Mouse (Mus musculus) forebrain, postnatal 0 days (tissue): ENCODE data around the gene Adgrv1. TPM values are rescaled to one million over a fixed set of nuclear protein-coding genes. Genes with fewer than 3 reads are reported as not detected.
"Not testable (repeated sequence)": the region's sequence is repeated elsewhere in the genome, so short reads cannot be mapped to it uniquely, and the experiment has no call there.

ENCODE experiments used
- ATAC-seq: fragments of 200-750 bp; cut with Nextera tagmentation; 2 replicates; pipeline ENCODE4 v1.8.0; 2017; ENCODE audit warnings: mild to moderate bottlenecking, moderate library complexity
- DNase-seq: peaks from one replicate; pipeline ENCODE4 v3.0.0-alpha.2; 2015
- H3K27ac ChIP-seq: fragments of 300-500 bp; sonication (generic); 2 replicates; pipeline ENCODE4 v1.5.1; 2014; ENCODE audit warnings: low read depth, mild to moderate bottlenecking, antibody characterized with exemption, low read length, moderate library complexity, mixed read lengths
- H3K27me3 ChIP-seq: fragments of 300-500 bp; sonication (generic); 2 replicates; pipeline ENCODE4 v1.6.1; 2014; ENCODE audit warnings: mild to moderate bottlenecking, low read length, mixed read lengths; ENCODE audit not compliant: insufficient read depth
- H3K36me3 ChIP-seq: fragments of 300-500 bp; sonication (generic); 2 replicates; pipeline ENCODE4 v1.6.1; 2014; ENCODE audit warnings: mild to moderate bottlenecking, moderate library complexity; ENCODE audit not compliant: insufficient read depth
- H3K4me1 ChIP-seq: fragments of 300-500 bp; sonication (generic); 2 replicates; pipeline ENCODE4 v1.6.1; 2014; ENCODE audit warnings: antibody characterized with exemption; ENCODE audit not compliant: insufficient read depth
- H3K4me2 ChIP-seq: fragments of 300-500 bp; sonication (generic); 2 replicates; pipeline ENCODE4 v1.6.1; 2014; ENCODE audit warnings: low read depth, mild to moderate bottlenecking, moderate library complexity
- H3K4me3 ChIP-seq: fragments of 300-500 bp; sonication (generic); 2 replicates; pipeline ENCODE4 v1.5.1; 2014; ENCODE audit warnings: low read depth, low read length, mixed read lengths
- H3K9ac ChIP-seq: fragments of 300-500 bp; sonication (generic); 2 replicates; pipeline ENCODE4 v1.6.1; 2014; ENCODE audit warnings: mild to moderate bottlenecking
- H3K9me3 ChIP-seq: fragments of 300-500 bp; sonication (generic); 2 replicates; pipeline ENCODE4 v1.6.1; 2016; ENCODE audit warnings: low read length
- CTCF ChIP-seq: sonication (generic); IDR thresholded peaks from 2 replicates; pipeline ENCODE4 v1.5.1; 2016; ENCODE audit warnings: antibody characterized with exemption, control low read depth, low read depth
- WGBS: fragments of 180-500 bp; shearing (Covaris S2); extraction: QIAGEN DNeasy Blood & Tissue Kit; methylation state at CpG from one replicate; pipeline ENCODE4 v1.1.7; 2014; 5-methylcytosine and 5-hydroxymethylcytosine counted together
- polyA plus RNA-seq: library from polyadenylated mRNA; unstranded; fragments of >200 nt; fragmentation: Nextera tagmentation; extraction: Ambion mirVana; gene quantifications from 2 replicates; pipeline ENCODE4 v1.2.1, GENCODE M21; 2015
- total RNA-seq: library from RNA; depleted of rRNA; stranded (reverse); fragments of >200 nt; gene quantifications from 2 replicates; pipeline ENCODE4 v1.2.3, GENCODE M21; 2014

Adgrv1 gene
- total and polyA plus RNA-seq, 2 experiments from 2014 or later = 6.1 to 13.5 TPM

DNA sequence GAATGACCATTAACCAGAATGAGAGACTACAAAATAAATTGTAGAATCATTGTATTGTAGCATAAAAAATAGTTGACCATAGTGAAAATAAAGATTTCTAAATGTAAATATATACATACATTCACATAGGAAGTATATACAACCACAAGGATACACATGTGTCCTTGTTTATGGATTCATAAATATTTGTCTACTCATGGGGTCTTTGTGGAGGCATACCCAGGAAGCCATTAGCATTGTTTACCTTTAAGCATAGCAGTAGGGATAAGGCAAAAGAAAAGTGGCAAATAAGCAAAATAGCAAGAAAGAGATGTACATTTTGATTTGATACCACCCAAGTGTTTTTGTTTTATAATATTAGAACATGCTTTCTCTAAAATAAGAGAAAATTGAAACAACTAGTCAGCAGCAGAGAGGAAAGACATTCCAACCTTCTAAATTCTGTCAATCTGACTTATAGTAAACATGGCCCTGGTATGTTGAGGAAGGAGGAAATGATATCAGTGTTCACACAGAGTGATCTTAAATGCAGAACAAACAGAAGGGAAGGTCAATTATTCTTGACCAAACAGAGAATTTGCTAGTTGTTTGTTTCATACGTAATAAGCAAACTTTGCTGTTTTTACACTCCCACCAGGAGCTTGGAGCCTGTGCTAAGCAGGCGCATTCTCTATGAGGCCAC lies 354.1 kb downstream of the Adgrv1 start:
- DNase-seq = no peak
- WGBS = 80% methylated on average over 2 of the region's 2 CpGs
- H3K27me3 ChIP-seq = no peaks in the 10 kb centered on the region
- no peak for TF ChIP-seq CTCF
- H3K4me1 ChIP-seq = no peaks in the 10 kb centered on the region
- H3K9ac ChIP-seq = no peak overlapping the region
- H3K4me2 ChIP-seq = no peak overlapping the region
- ATAC-seq = no peak
- H3K4me3 ChIP-seq = no peak overlapping the region
- H3K36me3 ChIP-seq = no peaks in the 10 kb centered on the region
- no peaks in the 10 kb centered on the region for H3K9me3 ChIP-seq
- H3K27ac ChIP-seq = no peak overlapping the region

DNA sequence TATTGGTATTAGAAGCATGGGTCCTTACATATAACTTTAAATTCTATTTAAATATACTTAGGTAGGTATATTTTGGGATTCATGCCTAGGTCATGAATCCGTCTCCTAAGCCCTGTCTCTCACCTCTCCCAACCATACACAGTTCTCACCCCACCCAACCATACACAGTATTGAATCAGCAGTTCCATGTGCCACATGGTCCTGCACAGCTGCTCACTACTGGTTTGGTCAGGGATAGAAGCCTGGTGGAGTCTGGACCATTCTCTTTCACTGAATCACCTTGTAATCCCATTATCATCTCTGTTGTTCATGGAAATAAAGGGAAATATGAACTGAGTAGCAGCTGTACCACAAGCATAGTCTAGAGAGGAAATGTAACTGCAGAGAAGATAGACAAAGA lies 359.1 kb downstream of the Adgrv1 start:
- no peak for TF ChIP-seq CTCF
- no peaks in the 10 kb centered on the region for H3K27me3 ChIP-seq
- no peak overlapping the region for H3K27ac ChIP-seq
- no peaks in the 10 kb centered on the region for H3K36me3 ChIP-seq
- ATAC-seq (no peak), DNase-seq (no peak)
- no peak overlapping the region for H3K4me2 ChIP-seq
- no peak overlapping the region for H3K9ac ChIP-seq
- no peaks in the 10 kb centered on the region for H3K4me1 ChIP-seq
- H3K9me3 ChIP-seq = no peaks in the 10 kb centered on the region
- H3K4me3 ChIP-seq = no peak overlapping the region
- WGBS = 88% methylated on average over 1 of the region's 1 CpGs

DNA sequence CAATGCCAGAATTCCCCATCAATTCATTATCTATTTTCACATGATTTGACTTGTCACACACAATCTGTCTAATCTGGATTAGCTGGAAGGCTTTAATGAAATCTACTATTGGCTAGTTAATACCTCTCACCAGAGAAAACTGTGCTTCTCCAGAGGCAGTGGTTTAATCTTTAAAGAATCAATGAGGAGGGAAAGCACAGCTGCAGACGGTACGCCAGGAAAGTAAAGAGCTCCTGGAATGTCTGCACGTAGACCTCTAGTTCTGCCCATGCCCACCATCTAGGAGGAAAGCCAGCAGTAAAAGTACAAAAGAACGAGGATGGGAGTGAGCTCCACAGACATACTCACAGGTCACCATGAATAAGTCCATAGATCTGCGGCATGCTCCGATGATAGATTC lies 362.6 kb downstream of the Adgrv1 start:
- no peak for TF ChIP-seq CTCF

DNA sequence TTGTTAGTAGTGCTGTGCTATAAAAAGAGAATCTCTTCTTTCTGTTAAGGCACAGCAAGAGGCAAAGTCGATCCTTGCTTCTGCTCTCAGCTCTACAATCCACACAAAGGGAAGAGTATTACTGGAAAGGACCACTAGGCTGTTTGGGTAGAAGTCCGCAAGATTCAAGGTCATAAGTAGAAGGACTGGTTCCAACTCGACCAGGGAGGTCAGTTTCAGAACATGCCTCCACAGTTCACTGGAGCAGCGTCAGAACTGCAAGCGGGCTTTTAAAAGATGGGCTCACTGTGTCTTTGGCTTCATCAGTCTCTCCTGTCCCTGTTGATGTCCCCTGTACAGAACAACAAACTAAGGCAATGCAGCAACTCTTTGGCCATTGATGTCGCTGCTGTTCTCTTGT lies 363.9 kb downstream of the Adgrv1 start:
- Histone ChIP-seq H3K36me3 (no peaks in the 10 kb centered on the region), H3K27me3 (no peaks in the 10 kb centered on the region), H3K9me3 (no peaks in the 10 kb centered on the region), H3K4me2 (no peak overlapping the region), H3K4me3 (no peak overlapping the region), H3K27ac (no peak overlapping the region), H3K4me1 (no peaks in the 10 kb centered on the region), H3K9ac (no peak overlapping the region)
- DNase-seq = no peak
- 84% methylated on average over 6 of the region's 6 CpGs for WGBS
- TF ChIP-seq CTCF = no peak
- ATAC-seq = no peak

More for the DNA sequence above, 362.6 kb downstream of the Adgrv1 start:
- 64% methylated on average over 6 of the region's 6 CpGs for WGBS
- no peaks in the 10 kb centered on the region for H3K9me3 ChIP-seq
- ATAC-seq = no peak
- no peak overlapping the region for H3K27ac ChIP-seq
- no peak overlapping the region for H3K9ac ChIP-seq
- H3K4me3 ChIP-seq = no peak overlapping the region
- H3K4me1 ChIP-seq = no peaks in the 10 kb centered on the region
- H3K4me2 ChIP-seq = no peak overlapping the region
- H3K36me3 ChIP-seq = no peaks in the 10 kb centered on the region
- H3K27me3 ChIP-seq = no peaks in the 10 kb centered on the region
- no peak for DNase-seq

DNA sequence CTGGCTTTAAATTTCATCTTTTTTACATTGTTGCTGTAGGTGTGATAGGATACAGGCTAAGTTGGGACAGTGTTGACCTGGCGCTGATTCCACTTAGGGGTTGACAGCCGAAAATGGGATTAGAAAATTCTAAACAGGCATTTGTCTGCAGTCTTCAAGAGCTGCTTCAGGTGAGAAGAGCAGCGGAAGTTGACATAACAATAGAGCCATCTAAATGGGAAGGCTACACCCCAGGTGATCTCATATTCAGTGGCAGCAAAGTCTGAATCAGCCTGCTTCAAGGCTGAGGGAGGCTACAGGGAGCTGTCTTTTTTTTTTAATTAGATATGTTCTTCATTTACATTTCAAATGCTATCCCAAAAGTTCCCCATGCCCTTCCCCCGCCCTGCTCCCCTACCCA lies 365.5 kb downstream of the Adgrv1 start:
- H3K4me2 ChIP-seq, H3K27me3 ChIP-seq, H3K9ac ChIP-seq, DNase-seq, H3K36me3 ChIP-seq, ATAC-seq, H3K9me3 ChIP-seq, H3K27ac ChIP-seq, H3K4me3 ChIP-seq, H3K4me1 ChIP-seq: not testable (repeated sequence)
- WGBS = 68% methylated on average over 4 of the region's 4 CpGs

DNA sequence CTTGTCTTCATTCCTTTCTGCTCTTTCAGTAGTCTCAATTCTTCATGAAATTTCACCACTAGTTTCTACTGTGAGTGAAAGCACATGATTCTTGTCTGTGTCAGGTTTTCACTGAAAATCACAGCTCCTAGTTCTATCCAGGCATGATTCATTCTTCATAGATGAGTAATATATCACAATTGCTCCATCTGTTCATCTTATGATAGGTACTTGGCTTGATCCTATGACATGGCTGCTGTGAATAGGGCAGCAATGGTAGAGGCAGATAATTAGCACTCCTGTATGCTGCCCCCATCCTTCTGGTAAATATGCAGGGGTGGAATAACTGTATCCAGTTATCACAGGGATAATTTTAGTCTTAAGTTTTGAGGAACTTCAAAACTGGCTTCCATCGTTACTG lies 368.5 kb downstream of the Adgrv1 start:
- DNase-seq (no peak), ATAC-seq (no peak)
- Histone ChIP-seq H3K27ac (no peak overlapping the region), H3K27me3 (no peaks in the 10 kb centered on the region), H3K9me3 (no peaks in the 10 kb centered on the region), H3K9ac (no peak overlapping the region), H3K4me1 (no peaks in the 10 kb centered on the region), H3K36me3 (no peaks in the 10 kb centered on the region), H3K4me3 (no peak overlapping the region), H3K4me2 (no peak overlapping the region)
- TF ChIP-seq CTCF = no peak
- 90% methylated on average over 1 of the region's 1 CpGs for WGBS

DNA sequence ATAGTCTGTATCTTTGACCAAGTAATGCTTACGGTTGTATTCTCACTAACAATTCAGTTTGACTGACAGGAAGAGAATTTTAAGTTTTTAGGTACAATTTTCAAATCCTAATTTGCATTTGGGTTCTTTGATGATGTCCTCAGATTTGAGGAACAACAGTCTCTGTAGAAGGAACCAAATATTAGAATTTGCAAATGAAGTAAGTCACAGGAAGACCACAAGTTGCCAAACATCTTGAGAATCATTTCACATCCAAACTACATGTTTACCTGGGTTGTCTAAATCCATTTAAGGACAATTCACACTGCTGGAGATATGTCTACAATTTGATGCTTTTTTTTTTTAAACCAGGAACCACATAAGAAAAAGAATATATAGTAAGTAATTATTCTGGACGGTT lies 391.8 kb downstream of the Adgrv1 start:
- Histone ChIP-seq H3K4me1 (no peaks in the 10 kb centered on the region), H3K4me2 (no peak overlapping the region), H3K27me3 (no peaks in the 10 kb centered on the region), H3K27ac (no peak overlapping the region), H3K9ac (no peak overlapping the region), H3K9me3 (no peaks in the 10 kb centered on the region), H3K4me3 (no peak overlapping the region), H3K36me3 (no peaks in the 10 kb centered on the region)
- TF ChIP-seq CTCF = no peak
- 91% methylated on average over 2 of the region's 2 CpGs for WGBS
- DNase-seq (no peak), ATAC-seq (no peak)
